Mouse (Mus musculus) cerebellum, adult 9-10 months (tissue): Measurements from ENCODE around the gene Dusp15.

ENCODE experiments used
- DNase-seq: peaks from one replicate; pipeline ENCODE4 v3.0.0; 2022

Gene Dusp15

GRCm38 (mm10) chr2:152904127-152904643 is 47.3 kb downstream of the Dusp15 start:
- no peak for DNase-seq

- no peak for DNase-seq
Observed at GRCm38 (mm10) chr2:152903586-152903985, 47.9 kb downstream of the Dusp15 start.

- no peak for DNase-seq
Observed at GRCm38 (mm10) chr2:152902658-152903057, 48.8 kb downstream of the Dusp15 start.

- no peak for DNase-seq
Observed at GRCm38 (mm10) chr2:152901296-152901695, 50.2 kb downstream of the Dusp15 start.

- DNase-seq: no peak
Observed at GRCm38 (mm10) chr2:152899011-152899410, 52.5 kb downstream of the Dusp15 start.

- no peak for DNase-seq
Observed at GRCm38 (mm10) chr2:152896926-152897325, 54.6 kb downstream of the Dusp15 start.

- no peak for DNase-seq
Observed at GRCm38 (mm10) chr2:152895834-152896233, 55.7 kb downstream of the Dusp15 start.
